Mouse (Mus musculus): ENCODE measurements around the gene Bivm. TPM values are rescaled to one million over a fixed set of nuclear protein-coding genes. Genes with fewer than 3 reads are reported as not detected.

The Bivm gene
- polyA plus RNA-seq (2014; fragmentation: Nextera tagmentation; extraction: Ambion mirVana): 27.6 and 32.1 TPM in 2 replicates

GRCm38 (mm10) chr1:44118239-44119054 lies at the start of gene Bivm, which contains the start of gene Kdelc1:
TSS of gene Bivm (plus strand) at chr1:44118957.
TSS of gene Kdelc1 (minus strand) at chr1:44118808.
- peak within 1 kb of the TSS; percentile 83 for H3K4me2 ChIP-seq (ENCODE audit: low read depth, low read length, severe bottlenecking)
- 0 out of 2 replicates have a peak, but pooled peaks cover 1% of the 10 kb centered on the region for H3K4me1 ChIP-seq (replicated peaks; ENCODE audit: control insufficient read depth, insufficient read depth, low read length)
- H3K36me3 ChIP-seq (ENCODE audit: control insufficient read depth, insufficient read depth, low read length): no peaks in the 10 kb centered on the region; the same call in 1 of the 2 replicates
- WGBS: under 1% methylated on average over 39 of the region's 39 CpGs
- peak within 1 kb of the TSS; percentile 75 for H3K4me3 ChIP-seq (ENCODE audit: low read depth, low read length)
- H3K27ac ChIP-seq (ENCODE audit: low read depth, low read length): peak within 1 kb of the TSS; percentile 92
- H3K9me3 ChIP-seq (ENCODE audit: control insufficient read depth, low read length): no peaks in the 10 kb centered on the region
- H3K9ac ChIP-seq (ENCODE audit: low read length): peak within 1 kb of the TSS; percentile 80
- H3K27me3 ChIP-seq (ENCODE audit: control insufficient read depth, insufficient read depth, low read length): no peaks in the 10 kb centered on the region
- DNase-seq (ENCODE audit: low spot score): peak; percentile 92
- peak; percentile 96 for ATAC-seq (replicated peaks; ENCODE audit: low FRiP score)

- H3K4me3 ChIP-seq (ENCODE audit: low read depth, low read length): peak overlapping the region; percentile 76
- H3K27me3 ChIP-seq (ENCODE audit: control insufficient read depth, insufficient read depth, low read length): no peaks in the 10 kb centered on the region
- no peaks in the 10 kb centered on the region for H3K9me3 ChIP-seq (ENCODE audit: control insufficient read depth, low read length)
- H3K36me3 ChIP-seq (ENCODE audit: control insufficient read depth, insufficient read depth, low read length): no peaks in the 10 kb centered on the region; the same call in 1 of the 2 replicates
- H3K4me1 ChIP-seq (replicated peaks; ENCODE audit: control insufficient read depth, insufficient read depth, low read length): peaks cover 3% of the 10 kb centered on the region; the same call in 1 of the 2 replicates
- peak; percentile 74 for DNase-seq (ENCODE audit: low spot score)
- peak overlapping the region; percentile 79 for H3K9ac ChIP-seq (ENCODE audit: low read length)
- H3K4me2 ChIP-seq (ENCODE audit: low read depth, low read length, severe bottlenecking): peak overlapping the region; percentile 45
- under 1% methylated on average over 54 of the region's 55 CpGs for WGBS
- ATAC-seq (replicated peaks; ENCODE audit: low FRiP score): peak; percentile 80
- peak overlapping the region; percentile 82 for H3K27ac ChIP-seq (ENCODE audit: low read depth, low read length)
Measured at GRCm38 (mm10) chr1:44101448-44102225, 17.1 kb upstream of the Bivm start.

- DNase-seq (ENCODE audit: low spot score): peak; percentile 97
- Histone ChIP-seq H3K4me1 (replicated peaks; ENCODE audit: control insufficient read depth, insufficient read depth, low read length) (peaks cover 3% of the 10 kb centered on the region; the same call in 1 of the 2 replicates), H3K9ac (ENCODE audit: low read length) (peak within 1 kb of the TSS; percentile 79), H3K27me3 (ENCODE audit: control insufficient read depth, insufficient read depth, low read length) (no peaks in the 10 kb centered on the region), H3K9me3 (ENCODE audit: control insufficient read depth, low read length) (no peaks in the 10 kb centered on the region), H3K36me3 (ENCODE audit: control insufficient read depth, insufficient read depth, low read length) (no peaks in the 10 kb centered on the region; the same call in 1 of the 2 replicates), H3K4me2 (ENCODE audit: low read depth, low read length, severe bottlenecking) (peak within 1 kb of the TSS; percentile 54), H3K4me3 (ENCODE audit: low read depth, low read length) (peak within 1 kb of the TSS; percentile 76), H3K27ac (ENCODE audit: low read depth, low read length) (peak within 1 kb of the TSS; percentile 82)
- WGBS: under 1% methylated on average over 55 of the region's 55 CpGs
- ATAC-seq (replicated peaks; ENCODE audit: low FRiP score): peak; percentile 97
Measured at GRCm38 (mm10) chr1:44102259-44102717, 16.5 kb upstream of the Bivm start, which contains the start of gene Tex30. TSS of gene Tex30 (minus strand) at chr1:44102441.

- peaks cover 3% of the 10 kb centered on the region; the same call in 1 of the 2 replicates for H3K4me1 ChIP-seq (replicated peaks; ENCODE audit: control insufficient read depth, insufficient read depth, low read length)
- 17% methylated on average over 5 of the region's 5 CpGs for WGBS
- no peaks in the 10 kb centered on the region for H3K27me3 ChIP-seq (ENCODE audit: control insufficient read depth, insufficient read depth, low read length)
- no peak for DNase-seq (ENCODE audit: low spot score)
- no peaks in the 10 kb centered on the region; the same call in 1 of the 2 replicates for H3K36me3 ChIP-seq (ENCODE audit: control insufficient read depth, insufficient read depth, low read length)
- H3K4me2 ChIP-seq (ENCODE audit: low read depth, low read length, severe bottlenecking): peak overlapping the region; percentile 54
- peak overlapping the region; percentile 61 for H3K9ac ChIP-seq (ENCODE audit: low read length)
- H3K4me3 ChIP-seq (ENCODE audit: low read depth, low read length): peak overlapping the region; percentile 76
- no peak overlapping the region for H3K27ac ChIP-seq (ENCODE audit: low read depth, low read length)
- no peaks in the 10 kb centered on the region for H3K9me3 ChIP-seq (ENCODE audit: control insufficient read depth, low read length)
- 0 out of 2 replicates have a peak, but pooled peaks have one; percentile 26 for ATAC-seq (replicated peaks; ENCODE audit: low FRiP score)
Measured at GRCm38 (mm10) chr1:44102939-44103338, 15.8 kb upstream of the Bivm start.

GRCm38 (mm10) chr1:44117571-44117970 lies 1.2 kb upstream of the Bivm start:
- H3K9ac ChIP-seq (ENCODE audit: low read length): no peak overlapping the region; the same call in 1 of the 2 replicates
- H3K27me3 ChIP-seq (ENCODE audit: control insufficient read depth, insufficient read depth, low read length): no peaks in the 10 kb centered on the region
- peak overlapping the region; percentile 50; the same call in 1 of the 2 replicates for H3K4me2 ChIP-seq (ENCODE audit: low read depth, low read length, severe bottlenecking)
- H3K36me3 ChIP-seq (ENCODE audit: control insufficient read depth, insufficient read depth, low read length): no peaks in the 10 kb centered on the region; the same call in 1 of the 2 replicates
- peak overlapping the region; percentile 75 for H3K4me3 ChIP-seq (ENCODE audit: low read depth, low read length)
- H3K27ac ChIP-seq (ENCODE audit: low read depth, low read length): no peak overlapping the region
- no peaks in the 10 kb centered on the region for H3K9me3 ChIP-seq (ENCODE audit: control insufficient read depth, low read length)
- H3K4me1 ChIP-seq (replicated peaks; ENCODE audit: control insufficient read depth, insufficient read depth, low read length): 0 out of 2 replicates have a peak, but pooled peaks cover 1% of the 10 kb centered on the region
- DNase-seq (ENCODE audit: low spot score): no peak
- ATAC-seq (replicated peaks; ENCODE audit: low FRiP score): no peak

- Histone ChIP-seq H3K27ac (ENCODE audit: low read depth, low read length) (peak overlapping the region; percentile 92), H3K4me2 (ENCODE audit: low read depth, low read length, severe bottlenecking) (peak overlapping the region; percentile 83), H3K27me3 (ENCODE audit: control insufficient read depth, insufficient read depth, low read length) (no peaks in the 10 kb centered on the region), H3K9me3 (ENCODE audit: control insufficient read depth, low read length) (no peaks in the 10 kb centered on the region), H3K36me3 (ENCODE audit: control insufficient read depth, insufficient read depth, low read length) (no peaks in the 10 kb centered on the region; the same call in 1 of the 2 replicates), H3K9ac (ENCODE audit: low read length) (peak overlapping the region; percentile 80), H3K4me3 (ENCODE audit: low read depth, low read length) (peak overlapping the region; percentile 75), H3K4me1 (replicated peaks; ENCODE audit: control insufficient read depth, insufficient read depth, low read length) (0 out of 2 replicates have a peak, but pooled peaks cover 1% of the 10 kb centered on the region)
- WGBS: under 1% methylated on average over 39 of the region's 43 CpGs
- peak; percentile 89 for ATAC-seq (replicated peaks; ENCODE audit: low FRiP score)
- DNase-seq (ENCODE audit: low spot score): peak; percentile 90
Measured at GRCm38 (mm10) chr1:44119201-44120073, 680 bp downstream of the Bivm start.

GRCm38 (mm10) chr1:44120074-44120406 lies 1.3 kb downstream of the Bivm start:
- DNase-seq (ENCODE audit: low spot score) (no peak), ATAC-seq (replicated peaks; ENCODE audit: low FRiP score) (peak; percentile 28)
- peak overlapping the region; percentile 83 for H3K4me2 ChIP-seq (ENCODE audit: low read depth, low read length, severe bottlenecking)
- H3K4me3 ChIP-seq (ENCODE audit: low read depth, low read length): peak overlapping the region; percentile 75
- 0 out of 2 replicates have a peak, but pooled peaks cover 1% of the 10 kb centered on the region for H3K4me1 ChIP-seq (replicated peaks; ENCODE audit: control insufficient read depth, insufficient read depth, low read length)
- H3K36me3 ChIP-seq (ENCODE audit: control insufficient read depth, insufficient read depth, low read length): no peaks in the 10 kb centered on the region
- H3K9ac ChIP-seq (ENCODE audit: low read length): peak overlapping the region; percentile 80
- no peaks in the 10 kb centered on the region for H3K27me3 ChIP-seq (ENCODE audit: control insufficient read depth, insufficient read depth, low read length)
- H3K9me3 ChIP-seq (ENCODE audit: control insufficient read depth, low read length): no peaks in the 10 kb centered on the region
- 3% methylated on average over 6 of the region's 6 CpGs for WGBS
- H3K27ac ChIP-seq (ENCODE audit: low read depth, low read length): peak overlapping the region; percentile 92
